Mouse (Mus musculus) thymus, postnatal 10 days (tissue): ENCODE measurements around the gene Slc37a4.
"Not testable (repeated sequence)": the region's sequence is repeated elsewhere in the genome, so short reads cannot be mapped to it uniquely, and the experiment has no call there.

Experiments used
- DNase-seq, 2 experiments: peaks; one replicate each; pipeline ENCODE4 v3.0.0; 2021; ENCODE audit warnings: low spot score in 2 of 2

Slc37a4 gene

GRCm38 (mm10) chr9:44398551-44398950, 1.9 kb downstream of the Slc37a4 start:
- DNase-seq, result no peak

- no peak for DNase-seq
Measured at GRCm38 (mm10) chr9:44399114-44399794, 2.6 kb downstream of the Slc37a4 start.

GRCm38 (mm10) chr9:44399795-44400114, 3.1 kb downstream of the Slc37a4 start:
- DNase-seq, result no peak

- DNase-seq, result no peak
Measured at GRCm38 (mm10) chr9:44401081-44401480, 4.4 kb downstream of the Slc37a4 start.

GRCm38 (mm10) chr9:44405011-44405410, 8.4 kb downstream of the Slc37a4 start:
- DNase-seq, result no peak

- DNase-seq, result peak; percentile 85 to 92
Measured at GRCm38 (mm10) chr9:44406906-44407751, 10.5 kb downstream of the Slc37a4 start, which contains the start of the genes Rps25 and Trappc4. TSS of gene Rps25 (plus strand) at chr9:44407139. TSS of gene Trappc4 (minus strand) at chr9:44407600.

GRCm38 (mm10) chr9:44407752-44408097, 11.1 kb downstream of the Slc37a4 start:
- no peak for DNase-seq

GRCm38 (mm10) chr9:44408693-44409092, 12.0 kb downstream of the Slc37a4 start:
- DNase-seq, result not testable (repeated sequence)

GRCm38 (mm10) chr9:44410647-44411336, 14.1 kb downstream of the Slc37a4 start:
- no peak for DNase-seq

- DNase-seq, result no peak
Measured at GRCm38 (mm10) chr9:44411601-44412130, 15.0 kb downstream of the Slc37a4 start.

- no peak for DNase-seq
Measured at GRCm38 (mm10) chr9:44412306-44412705, 15.7 kb downstream of the Slc37a4 start.

GRCm38 (mm10) chr9:44412781-44413180, 16.1 kb downstream of the Slc37a4 start:
- DNase-seq, result no peak

- DNase-seq, result no peak
Measured at GRCm38 (mm10) chr9:44417156-44417891, 20.7 kb downstream of the Slc37a4 start.

GRCm38 (mm10) chr9:44417892-44418363, 21.3 kb downstream of the Slc37a4 start:
- peak; percentile 82 to 91 for DNase-seq

- DNase-seq, result no peak
Measured at GRCm38 (mm10) chr9:44418519-44419385, 22.1 kb downstream of the Slc37a4 start, which contains the start of gene Ccdc84. TSS of gene Ccdc84 (minus strand) at chr9:44418569.

- not testable (repeated sequence) for DNase-seq
Measured at GRCm38 (mm10) chr9:44419730-44420129, 23.1 kb downstream of the Slc37a4 start.

- no peak for DNase-seq
Measured at GRCm38 (mm10) chr9:44420280-44420898, 23.7 kb downstream of the Slc37a4 start.

GRCm38 (mm10) chr9:44423576-44423975, 26.9 kb downstream of the Slc37a4 start:
- DNase-seq, result no peak

GRCm38 (mm10) chr9:44432577-44433185, 36.0 kb downstream of the Slc37a4 start:
- DNase-seq, result no peak
